Mouse (Mus musculus): ENCODE measurements around the gene Agap2.

GRCm38 (mm10) chr10:127138328-127139141 lies 63.5 kb downstream of the Agap2 start:
- TF ChIP-seq CTCF (IDR thresholded peaks at IDR 0.05; ENCODE audit: borderline replicate concordance, insufficient read depth, low read length) (no peak), POLR2A (IDR thresholded peaks at IDR 0.05; ENCODE audit: low read depth, low read length) (no peak)

Measured in embryonic fibroblast, embryonic 13.5 days (primary cell).